Mouse (Mus musculus) heart, embryonic 10.5 days (tissue): ENCODE measurements at regions not wholly inside any gene's neighbourhood (a gene's known extent, or its start where the extent isn't known, plus 50 kb on each side); places are given as distances from the start of the nearest gene placed in this dataset.

Experiments used
- DNase-seq: peaks from one replicate; pipeline ENCODE4 v3.0.0-alpha.2; 2017; ENCODE audit warnings: low spot score
- H3K27ac ChIP-seq: fragments of 300-500 bp; sonication (generic); 2 replicates; pipeline ENCODE4 v1.5.1; 2016; ENCODE audit warnings: mild to moderate bottlenecking
- H3K27me3 ChIP-seq: fragments of 300-500 bp; sonication (generic); 2 replicates; pipeline ENCODE4 v1.6.1; 2016; ENCODE audit warnings: mild to moderate bottlenecking; ENCODE audit not compliant: poor library complexity, insufficient read depth, severe bottlenecking
- H3K36me3 ChIP-seq: fragments of 300-500 bp; sonication (generic); 2 replicates; pipeline ENCODE4 v1.6.1; 2016; ENCODE audit warnings: mild to moderate bottlenecking, moderate library complexity
- H3K4me1 ChIP-seq: fragments of 300-500 bp; sonication (generic); 2 replicates; pipeline ENCODE4 v1.6.1; 2016; ENCODE audit warnings: mild to moderate bottlenecking
- H3K4me3 ChIP-seq: fragments of 300-500 bp; sonication (generic); 2 replicates; pipeline ENCODE4 v1.5.1; 2016; ENCODE audit warnings: mild to moderate bottlenecking, moderate library complexity
- H3K9me3 ChIP-seq: fragments of 300-500 bp; sonication (generic); 2 replicates; pipeline ENCODE4 v1.6.1; 2016; ENCODE audit warnings: mild to moderate bottlenecking, moderate library complexity
- WGBS: fragments of 180-500 bp; shearing (Covaris S2); methylation state at CpG from one replicate; pipeline ENCODE4 v1.1.7; 2016; 5-methylcytosine and 5-hydroxymethylcytosine counted together

- H3K27me3 ChIP-seq: no peaks in the 10 kb centered on the region
- DNase-seq: no peak
- H3K9me3 ChIP-seq: no peaks in the 10 kb centered on the region
- H3K36me3 ChIP-seq: no peaks in the 10 kb centered on the region
- H3K4me1 ChIP-seq: no peaks in the 10 kb centered on the region; the same call in 1 of the 2 replicates
- 73% methylated on average over 8 of the region's 8 CpGs for WGBS
- H3K4me3 ChIP-seq: no peak overlapping the region
- H3K27ac ChIP-seq: no peak overlapping the region
These were observed 54.4 kb downstream of the Pcdh8 start for GRCm38 (mm10) chr14:79716704-79717103.

GRCm38 (mm10) chr14:79712550-79713262 lies 50.7 kb upstream of the Cnmd start:
- WGBS: 73% methylated on average over 6 of the region's 6 CpGs
- H3K4me1 ChIP-seq: no peaks in the 10 kb centered on the region; the same call in 1 of the 2 replicates
- H3K27me3 ChIP-seq: no peaks in the 10 kb centered on the region
- H3K36me3 ChIP-seq: no peaks in the 10 kb centered on the region
- no peaks in the 10 kb centered on the region for H3K9me3 ChIP-seq
- H3K27ac ChIP-seq: 0 out of 2 replicates have a peak overlapping the region, but pooled peaks have one; percentile 33
- DNase-seq: no peak
- no peak overlapping the region for H3K4me3 ChIP-seq
